Mouse (Mus musculus) limb, embryonic 14.5 days (tissue): ENCODE measurements around the gene Mrpl27. TPM values are rescaled to one million over a fixed set of nuclear protein-coding genes. Genes with fewer than 3 reads are reported as not detected.

Source experiments
- ATAC-seq: fragments of 200-750 bp; cut with Nextera tagmentation; 2 replicates; pipeline ENCODE4 v1.8.0; 2017; ENCODE audit warnings: low read depth, moderate number of reproducible peaks, moderate TSS enrichment; ENCODE audit not compliant: low FRiP score
- DNase-seq: peaks from one replicate; pipeline ENCODE4 v3.0.0-alpha.2; 2015; ENCODE audit warnings: low spot score
- H3K27ac ChIP-seq: fragments of 300-500 bp; sonication (generic); replicated peaks from 2 replicates; pipeline ENCODE4 v1.5.1; 2014; ENCODE audit warnings: low read depth, mild to moderate bottlenecking, low read length, moderate library complexity, mixed read lengths
- H3K27me3 ChIP-seq: fragments of 300-500 bp; sonication (generic); 2 replicates; pipeline ENCODE4 v1.6.1; 2014; ENCODE audit warnings: low read length, mixed read lengths; ENCODE audit not compliant: control insufficient read depth, insufficient read depth
- H3K36me3 ChIP-seq: fragments of 300-500 bp; sonication (generic); 2 replicates; pipeline ENCODE4 v1.6.1; 2014; ENCODE audit warnings: mild to moderate bottlenecking, low read length, moderate library complexity, mixed read lengths; ENCODE audit not compliant: control insufficient read depth, insufficient read depth
- H3K4me1 ChIP-seq: fragments of 300-500 bp; sonication (generic); 2 replicates; pipeline ENCODE4 v1.6.1; 2014; ENCODE audit warnings: antibody characterized with exemption, low read length, mixed read lengths; ENCODE audit not compliant: control insufficient read depth, insufficient read depth
- H3K4me2 ChIP-seq: fragments of 300-500 bp; sonication (generic); replicated peaks from 2 replicates; pipeline ENCODE4 v1.6.1; 2014; ENCODE audit warnings: low read depth, mild to moderate bottlenecking, low read length, moderate library complexity; ENCODE audit not compliant: severe bottlenecking
- H3K4me3 ChIP-seq: fragments of 300-500 bp; sonication (generic); replicated peaks from 2 replicates; pipeline ENCODE4 v1.5.1; 2014; ENCODE audit warnings: low read length
- H3K9ac ChIP-seq: fragments of 300-500 bp; sonication (generic); 2 replicates; pipeline ENCODE4 v1.6.1; 2014; ENCODE audit warnings: mild to moderate bottlenecking, low read depth, low read length, moderate library complexity; ENCODE audit not compliant: severe bottlenecking
- H3K9me3 ChIP-seq: fragments of 300-500 bp; sonication (generic); 2 replicates; pipeline ENCODE4 v1.6.1; 2016; ENCODE audit warnings: low read length; ENCODE audit not compliant: control insufficient read depth
- POLR2A ChIP-seq: fragments of 200-500 bp; IDR thresholded peaks from 2 replicates; pipeline ENCODE4 v1.8.0; 2012; ENCODE audit warnings: inconsistent platforms, mild to moderate bottlenecking, moderate library complexity, borderline replicate concordance; ENCODE audit not compliant: insufficient read depth, insufficient read length; ENCODE audit errors: extremely low read depth
- WGBS: fragments of 180-500 bp; shearing (Covaris S2); extraction: QIAGEN DNeasy Blood & Tissue Kit; methylation state at CpG from one replicate; pipeline ENCODE4 v1.1.7; 2014; 5-methylcytosine and 5-hydroxymethylcytosine counted together
- polyA plus RNA-seq, 2 experiments: library from polyadenylated mRNA; depleted of rRNA in 1 of 2; stranded (reverse) in 1 of 2; unstranded in 1 of 2; fragments of >200 nt; fragmentation: Nextera tagmentation in 1 of 2; extraction: Ambion mirVana in 1 of 2; gene quantifications; 2 replicates each; pipeline versions ENCODE4 v1.2.1 to v1.2.3; 2012 to 2014

Mrpl27 gene
- 79.4 and 113 TPM in 2 replicates for polyA plus RNA-seq (2012; rRNA removed)
- polyA plus RNA-seq (2014; fragmentation: Nextera tagmentation; extraction: Ambion mirVana), result 113 and 126 TPM in 2 replicates

- Histone ChIP-seq H3K27me3 (no peaks in the 10 kb centered on the region), H3K4me2 (peak within 1 kb of the TSS; percentile 85), H3K9ac (peak within 1 kb of the TSS; percentile 64), H3K9me3 (no peaks in the 10 kb centered on the region), H3K4me1 (peaks cover 12% of the 10 kb centered on the region), H3K36me3 (peaks cover 30% of the 10 kb centered on the region), H3K27ac (peak within 1 kb of the TSS; percentile 89), H3K4me3 (peak within 1 kb of the TSS; percentile 62)
- 3% methylated on average over 32 of the region's 32 CpGs for WGBS
- peak; percentile 62; the same call in 1 of the 2 replicates for TF ChIP-seq POLR2A
- ATAC-seq, result peak; percentile 90
- peak; percentile 75 for DNase-seq
Measured at GRCm38 (mm10) chr11:94653663-94654436, at the start of gene Mrpl27, which contains the start of gene Eme1. Gene Mrpl27, plus strand, starts transcription at chr11:94653767. Gene Eme1, minus strand, starts transcription at chr11:94653964.

- H3K27me3 ChIP-seq, result no peaks in the 10 kb centered on the region
- H3K36me3 ChIP-seq, result no peaks in the 10 kb centered on the region
- no peak overlapping the region for H3K27ac ChIP-seq
- WGBS, result 48% methylated on average over 4 of the region's 4 CpGs
- no peak overlapping the region for H3K4me2 ChIP-seq
- no peak for TF ChIP-seq POLR2A
- H3K9ac ChIP-seq, result no peak overlapping the region
- H3K4me3 ChIP-seq, result no peak overlapping the region
- H3K9me3 ChIP-seq, result no peaks in the 10 kb centered on the region
- H3K4me1 ChIP-seq, result no peaks in the 10 kb centered on the region
- DNase-seq, result no peak
- no peak for ATAC-seq
Measured at GRCm38 (mm10) chr11:94610744-94611740, 42.5 kb upstream of the Mrpl27 start.

GRCm38 (mm10) chr11:94614603-94615002 lies 39.0 kb upstream of the Mrpl27 start:
- Histone ChIP-seq H3K27me3 (no peaks in the 10 kb centered on the region), H3K9ac (no peak overlapping the region), H3K9me3 (no peaks in the 10 kb centered on the region), H3K4me3 (no peak overlapping the region), H3K27ac (no peak overlapping the region), H3K4me1 (no peaks in the 10 kb centered on the region), H3K36me3 (no peaks in the 10 kb centered on the region), H3K4me2 (no peak overlapping the region)
- no peak for TF ChIP-seq POLR2A
- DNase-seq, result no peak
- WGBS, result 80% methylated on average over 4 of the region's 4 CpGs
- ATAC-seq, result no peak

DNA sequence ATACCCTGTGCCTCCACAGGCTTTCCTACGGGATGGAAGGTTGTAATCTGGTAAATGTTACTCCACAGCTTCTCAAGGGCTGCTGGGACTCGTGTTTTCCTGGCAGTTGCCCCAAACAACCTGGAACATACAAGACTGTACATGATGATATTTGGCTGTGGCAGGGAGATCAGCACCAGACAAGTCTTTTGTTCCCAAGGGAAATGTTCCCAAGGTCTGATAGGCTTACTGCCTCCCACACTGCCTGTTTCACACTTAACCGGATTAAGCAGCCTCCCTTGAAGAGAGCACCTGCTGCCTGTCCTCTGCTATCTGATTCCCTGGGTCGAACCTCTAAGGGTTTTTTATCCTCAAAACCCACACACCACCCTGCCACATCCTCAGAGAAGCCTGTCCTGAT lies 38.1 kb upstream of the Mrpl27 start:
- TF ChIP-seq POLR2A, result no peak
- no peak overlapping the region for H3K4me3 ChIP-seq
- ATAC-seq, result no peak
- whole genome bisulfite sequencing, result 31% methylated on average over 4 of the region's 4 CpGs
- H3K36me3 ChIP-seq, result no peaks in the 10 kb centered on the region
- no peak overlapping the region for H3K4me2 ChIP-seq
- no peaks in the 10 kb centered on the region for H3K4me1 ChIP-seq
- no peaks in the 10 kb centered on the region for H3K9me3 ChIP-seq
- H3K9ac ChIP-seq, result no peak overlapping the region
- DNase-seq, result peak; percentile 9
- no peak overlapping the region for H3K27ac ChIP-seq
- no peaks in the 10 kb centered on the region for H3K27me3 ChIP-seq

GRCm38 (mm10) chr11:94617646-94618045 lies 35.9 kb upstream of the Mrpl27 start:
- H3K4me1 ChIP-seq, result no peaks in the 10 kb centered on the region
- H3K4me3 ChIP-seq, result no peak overlapping the region
- DNase-seq (no peak), ATAC-seq (no peak)
- H3K9ac ChIP-seq, result no peak overlapping the region
- TF ChIP-seq POLR2A, result no peak
- 100% methylated on average over 2 of the region's 2 CpGs for WGBS
- no peak overlapping the region for H3K4me2 ChIP-seq
- H3K9me3 ChIP-seq, result no peaks in the 10 kb centered on the region
- H3K27ac ChIP-seq, result no peak overlapping the region
- no peaks in the 10 kb centered on the region for H3K36me3 ChIP-seq
- no peaks in the 10 kb centered on the region for H3K27me3 ChIP-seq
